Mouse (Mus musculus) lung, postnatal 0 days (tissue): Measurements from ENCODE around the gene Dcn.

Experiments used
- CTCF ChIP-seq: IDR thresholded peaks from 2 replicates; pipeline ENCODE4 v1.5.1; 2016; ENCODE audit warnings: antibody characterized with exemption, mild to moderate bottlenecking
- EP300 ChIP-seq: IDR thresholded peaks from 2 replicates; pipeline ENCODE4 v1.6.1; 2016; ENCODE audit warnings: antibody characterized with exemption, mild to moderate bottlenecking, control low read depth

GRCm38 (mm10) chr10:97486085-97486484, 6.7 kb downstream of the Dcn start:
- TF ChIP-seq CTCF: no peak
- TF ChIP-seq EP300: no peak
